Mouse (Mus musculus) telencephalon, adult 2 months (tissue): ENCODE measurements around the gene Afap1l2.

ENCODE experiments used
- DNase-seq: peaks from one replicate; pipeline ENCODE4 v3.0.0-alpha.2; 2011; ENCODE audit warnings: low read depth, low spot score

The Afap1l2 gene

GRCm38 (mm10) chr19:56976515-56976914, 31.5 kb downstream of the Afap1l2 start:
- no peak for DNase-seq

- no peak for DNase-seq
Observed at GRCm38 (mm10) chr19:56975502-56975901, 32.5 kb downstream of the Afap1l2 start.

GRCm38 (mm10) chr19:56974159-56974558, 33.9 kb downstream of the Afap1l2 start:
- DNase-seq: no peak

- no peak for DNase-seq
Observed at GRCm38 (mm10) chr19:56972768-56973167, 35.3 kb downstream of the Afap1l2 start.

DNA sequence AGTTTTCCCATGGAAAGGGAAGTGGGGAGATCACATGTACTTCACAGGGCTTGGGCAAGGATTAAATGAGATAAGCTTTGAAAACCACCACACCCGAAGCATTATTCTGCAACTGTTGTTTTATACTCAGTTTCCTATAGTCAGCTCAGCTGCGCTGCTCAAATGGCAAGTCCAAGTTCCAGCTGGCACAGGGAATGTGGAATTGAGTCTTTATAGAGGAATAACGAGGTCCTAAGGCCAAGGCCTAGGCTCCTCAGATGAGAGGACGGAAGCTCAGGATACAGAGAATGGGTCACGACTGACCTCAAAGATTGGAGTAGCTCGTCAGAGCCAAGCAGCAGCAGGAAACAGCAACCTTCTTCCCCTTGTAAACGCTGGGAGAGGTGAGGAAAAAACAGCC, 36.7 kb downstream of the Afap1l2 start:
- DNase-seq: no peak

- DNase-seq: no peak
Observed at GRCm38 (mm10) chr19:56963876-56964275, 44.2 kb downstream of the Afap1l2 start.

GRCm38 (mm10) chr19:56959601-56960000, 48.4 kb downstream of the Afap1l2 start:
- no peak for DNase-seq

- DNase-seq: no peak
Observed at GRCm38 (mm10) chr19:56959057-56959456, 49.0 kb downstream of the Afap1l2 start.

DNA sequence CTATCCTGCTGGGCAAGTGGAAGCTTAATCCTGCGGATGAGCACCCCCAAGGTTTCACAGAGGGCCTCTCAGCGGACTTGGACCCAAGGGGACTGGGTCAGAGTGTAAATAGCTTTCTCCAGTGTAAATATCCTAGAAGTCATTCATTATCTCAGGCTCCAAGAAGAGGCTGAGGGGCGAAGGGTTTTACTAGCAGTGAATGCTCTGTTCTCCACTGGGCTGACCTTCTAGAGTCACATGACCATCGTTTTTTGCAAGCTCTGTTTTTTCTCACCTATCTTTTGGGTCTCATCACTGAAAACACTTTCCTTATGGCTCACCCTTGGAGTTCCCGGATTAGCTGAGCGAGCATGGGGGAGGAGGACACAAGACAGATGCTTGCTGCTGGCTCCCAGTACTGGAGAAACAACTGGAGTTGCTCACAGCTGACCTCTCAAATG, 49.4 kb downstream of the Afap1l2 start:
- DNase-seq: no peak

DNA sequence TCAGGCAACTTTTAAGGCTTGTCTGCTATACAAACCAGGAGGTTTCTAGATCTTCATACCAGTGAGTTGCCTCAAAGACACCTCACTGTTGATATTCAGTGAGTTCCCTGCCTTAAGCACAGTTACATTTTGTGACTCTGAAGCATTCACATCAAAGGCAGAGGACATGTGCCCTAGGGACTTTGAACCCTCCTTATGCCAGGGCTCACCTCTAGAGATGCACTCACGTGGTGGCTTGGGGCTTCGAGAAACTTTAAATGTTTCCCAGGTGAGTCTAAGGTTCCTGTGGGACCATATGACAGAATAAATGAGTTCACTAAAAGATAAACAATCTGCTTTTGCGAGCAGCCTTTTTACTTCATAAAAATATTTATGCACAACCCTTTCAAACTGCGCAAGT, 50.0 kb downstream of the Afap1l2 start:
- no peak for DNase-seq

GRCm38 (mm10) chr19:56955568-56956513, 52.2 kb downstream of the Afap1l2 start:
- DNase-seq: no peak

DNA sequence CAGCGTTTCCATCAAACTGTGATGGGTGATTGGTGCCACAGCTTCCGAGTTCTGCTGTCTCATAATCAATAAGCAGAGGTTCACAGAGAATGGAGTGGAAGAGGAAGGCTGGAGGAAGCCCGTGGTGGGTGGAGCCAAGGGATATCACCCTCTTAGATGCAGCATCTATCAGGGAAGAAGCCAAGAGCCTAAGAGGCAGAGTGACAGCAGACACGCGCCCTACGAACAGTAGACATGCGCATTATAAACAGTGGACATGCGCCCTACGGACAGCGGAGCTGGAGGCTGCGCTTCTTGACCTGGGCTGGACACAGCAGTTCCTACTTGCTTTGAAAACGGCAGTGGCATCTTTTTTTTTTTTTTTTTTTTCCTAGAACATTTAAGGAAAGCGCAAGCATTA, 53.2 kb downstream of the Afap1l2 start:
- DNase-seq: no peak

DNA sequence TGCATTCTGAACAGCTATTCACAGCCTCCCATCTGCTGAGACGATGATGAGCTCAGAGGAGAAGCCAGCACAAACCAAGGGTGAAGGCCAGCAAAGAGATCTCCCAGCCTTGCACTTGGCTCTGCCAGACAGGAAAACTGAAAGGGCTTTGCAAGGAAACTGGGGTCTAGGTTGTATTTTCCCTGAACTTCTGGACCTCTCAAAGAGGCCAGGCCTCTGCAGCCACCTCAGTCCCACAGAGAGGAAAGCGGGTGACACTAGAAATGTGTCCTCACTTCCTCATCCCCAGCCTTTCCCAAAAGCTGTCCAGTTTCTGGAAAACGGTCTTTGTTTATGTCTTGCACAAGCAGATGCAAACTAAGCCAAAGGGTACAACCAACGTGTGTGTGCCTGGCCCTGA, 54.2 kb downstream of the Afap1l2 start:
- DNase-seq: no peak

GRCm38 (mm10) chr19:56950818-56951217, 57.2 kb downstream of the Afap1l2 start:
- DNase-seq: no peak

DNA sequence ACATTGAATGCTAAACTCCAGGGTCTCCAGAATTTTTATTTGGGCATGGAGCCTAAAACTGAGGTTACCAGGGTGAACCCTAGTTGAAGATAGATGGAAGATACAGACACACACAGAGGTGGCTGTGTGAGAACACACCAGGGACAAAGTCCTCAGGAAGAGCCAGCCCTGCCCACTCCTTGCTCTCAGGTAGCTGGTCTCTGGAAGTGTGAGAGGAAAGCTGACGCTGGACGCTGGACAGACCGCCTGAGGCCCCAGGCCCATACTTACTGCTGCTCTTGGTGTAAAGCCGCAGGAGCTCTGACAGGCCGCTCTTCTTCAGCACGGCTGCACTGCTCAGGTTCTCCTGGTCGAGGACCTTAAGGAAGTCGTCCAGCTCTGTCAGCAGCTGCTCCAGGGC, 58.2 kb downstream of the Afap1l2 start:
- DNase-seq: no peak

DNA sequence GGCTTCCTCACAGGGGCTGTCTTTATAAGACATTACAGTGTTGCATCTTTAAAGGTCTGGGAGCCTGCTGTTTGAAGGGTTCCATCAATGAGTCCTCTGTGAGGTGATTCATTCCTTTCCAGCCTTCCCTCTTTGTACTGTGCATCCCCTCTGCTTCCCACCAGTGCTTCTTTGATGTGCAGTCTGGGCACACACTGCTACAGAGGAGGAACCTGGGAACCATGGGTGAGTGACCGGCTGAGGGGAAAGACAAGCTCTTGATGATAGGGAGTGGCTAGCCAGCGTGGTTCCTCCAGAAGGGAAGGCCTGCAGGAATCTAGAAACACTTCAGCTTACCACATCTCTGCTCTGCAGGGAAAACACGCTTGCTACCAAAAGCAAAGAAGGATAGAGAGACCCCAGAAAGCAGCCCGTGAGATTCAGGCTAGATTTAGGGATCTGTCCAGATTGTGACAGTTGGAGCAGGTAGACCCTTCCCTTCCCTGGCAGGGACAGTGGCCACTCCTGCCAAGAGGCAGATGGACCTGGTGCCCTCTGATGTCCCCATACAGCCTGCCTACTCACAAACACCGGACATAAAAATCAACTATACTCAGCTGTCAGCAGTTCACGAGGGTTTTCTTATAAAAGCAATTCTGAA, 59.9 kb downstream of the Afap1l2 start:
- no peak for DNase-seq

DNA sequence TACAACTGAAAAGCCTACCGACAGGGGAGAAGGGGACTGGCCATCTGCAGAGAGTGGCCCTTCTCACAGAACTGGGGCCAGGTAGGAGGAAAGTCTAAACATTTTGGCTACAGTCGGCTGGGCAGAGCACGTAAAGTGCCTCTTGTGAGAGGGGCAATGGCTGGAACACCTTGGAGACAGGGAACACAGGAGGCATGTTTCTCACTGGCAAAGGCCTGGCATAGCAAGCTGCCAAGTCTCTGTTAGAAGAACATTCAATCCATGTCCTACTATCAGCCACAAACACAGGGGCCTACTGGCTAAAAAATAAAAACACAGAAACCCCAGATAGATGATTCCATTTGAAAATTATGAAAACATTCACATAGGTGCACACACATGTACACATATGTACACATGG, 61.3 kb downstream of the Afap1l2 start:
- no peak for DNase-seq

DNA sequence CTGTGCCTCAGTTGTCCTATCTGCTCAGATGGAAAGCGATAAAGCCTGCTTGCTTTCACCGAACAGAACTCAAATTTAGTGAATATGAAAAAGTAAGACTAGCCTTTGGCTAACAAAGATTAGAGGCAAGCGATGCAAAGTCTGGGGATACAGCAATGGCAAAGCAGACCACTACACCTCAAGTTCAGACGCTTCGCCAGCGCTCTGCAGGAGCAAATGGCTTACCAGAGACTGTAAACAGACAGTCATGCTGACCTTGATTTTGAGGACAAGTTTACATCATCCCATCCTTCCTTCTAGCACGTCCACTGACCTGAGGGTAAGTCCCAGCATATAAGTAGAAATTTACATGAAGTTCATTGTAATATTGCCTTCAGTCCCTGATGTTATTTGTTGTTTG, 61.8 kb downstream of the Afap1l2 start:
- no peak for DNase-seq

- no peak for DNase-seq
Observed at GRCm38 (mm10) chr19:56945621-56946020, 62.4 kb downstream of the Afap1l2 start.

GRCm38 (mm10) chr19:56944826-56945225, 63.2 kb downstream of the Afap1l2 start:
- no peak for DNase-seq

- no peak for DNase-seq
Observed at GRCm38 (mm10) chr19:56944211-56944610, 63.8 kb downstream of the Afap1l2 start.

DNA sequence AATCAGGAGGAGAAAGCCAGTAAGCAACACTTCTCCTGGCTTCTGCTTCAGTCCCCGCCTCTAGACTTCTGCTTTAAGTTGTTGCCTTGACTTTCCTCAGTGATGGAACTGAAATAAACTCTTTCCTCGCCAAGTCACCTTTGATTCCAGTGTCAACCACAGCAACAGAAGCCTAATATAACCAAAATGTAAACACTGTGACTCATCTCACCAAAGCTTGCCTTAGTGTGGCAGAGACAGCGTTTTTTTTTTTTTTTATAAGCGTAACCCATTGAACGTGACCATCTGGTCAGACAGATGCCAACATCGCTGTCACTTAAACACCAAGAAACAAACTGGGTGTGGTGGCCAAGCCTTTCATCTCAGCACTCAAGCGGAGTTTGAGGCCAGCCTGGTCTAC, 65.8 kb downstream of the Afap1l2 start:
- no peak for DNase-seq

DNA sequence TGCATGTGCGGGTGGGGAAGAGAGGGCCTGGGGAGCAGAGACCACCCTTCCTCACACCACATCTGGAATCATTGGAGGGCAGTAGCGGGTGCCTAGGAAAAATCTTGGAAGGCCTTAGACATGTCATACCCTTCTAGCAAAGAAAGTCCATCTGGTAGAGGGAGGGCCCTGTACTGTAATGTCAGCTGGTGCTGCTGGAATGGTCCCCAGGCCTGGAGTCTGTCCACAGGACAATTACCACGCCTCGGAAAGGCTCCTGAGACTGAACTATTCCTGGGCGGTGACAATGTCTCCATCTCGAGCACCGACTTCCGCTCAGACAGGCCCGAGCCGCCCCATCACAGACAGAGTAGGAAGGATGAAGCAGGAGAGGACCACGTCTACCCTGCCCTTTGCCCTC, 67.5 kb downstream of the Afap1l2 start:
- DNase-seq: no peak
